Mouse (Mus musculus): ENCODE measurements around the gene Vezf1. TPM values are rescaled to one million over a fixed set of nuclear protein-coding genes. Genes with fewer than 3 reads are reported as not detected.

Gene Vezf1
- total and polyA plus RNA-seq, 3 experiments = 7.4 to 11.4 (median 9.8) TPM

DNA sequence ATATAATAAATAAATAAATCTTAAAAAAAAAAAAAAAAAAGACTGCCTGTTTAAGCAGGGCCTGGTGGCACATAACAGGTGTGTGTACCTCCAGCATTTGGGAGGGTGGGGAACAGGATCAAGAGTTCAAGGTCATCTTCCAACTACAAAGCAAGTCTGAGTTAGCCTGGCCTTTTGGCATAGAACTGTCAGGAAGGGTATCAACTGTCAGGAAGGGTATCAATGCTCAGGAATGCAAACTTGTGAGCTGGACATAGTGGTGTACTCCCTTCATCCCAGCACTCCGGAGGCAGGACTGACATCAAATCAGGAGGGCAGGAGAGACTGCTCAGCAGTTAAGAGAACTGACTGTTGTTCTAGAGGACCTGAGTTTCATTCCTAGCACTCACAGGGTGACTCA, 29.0 kb upstream of the Vezf1 start:
- in situ Hi-C loops (cut with MboI; ENCODE audit: low pct_ligation_motif_present, low pct_unique_long_range_greater_than_20kb, low sequenced_read_pairs) (no loop called here), dilution Hi-C loops (cut with MboI; ENCODE audit: extremely low pct_ligation_motif_present, extremely low pct_unique_long_range_greater_than_20kb, low sequenced_read_pairs) (no loop called here)
- TF ChIP-seq RCOR1 (conservative IDR thresholded peaks at IDR 0.05; ENCODE audit: low read depth, low read length) = no peak
- no peak for TF ChIP-seq NELFE (IDR thresholded peaks at IDR 0.05; ENCODE audit: low read depth, low read length)
- TF ChIP-seq JUN (IDR thresholded peaks at IDR 0.05; ENCODE audit: insufficient read depth, low read depth, low read length) = no peak
- TF ChIP-seq SMC3 (IDR thresholded peaks at IDR 0.05; ENCODE audit: low read depth, low read length) = no peak
- no peak for TF ChIP-seq MAZ (IDR thresholded peaks at IDR 0.05; ENCODE audit: low read depth, low read length)
- TF ChIP-seq MAX (IDR thresholded peaks at IDR 0.05; ENCODE audit: low read length) = no peak
- TF ChIP-seq CHD1 (IDR thresholded peaks at IDR 0.05; ENCODE audit: low read depth, low read length) = no peak
- no peak for TF ChIP-seq MYC (IDR thresholded peaks at IDR 0.05; ENCODE audit: low read depth, low read length)
- no peak for TF ChIP-seq ZC3H11A (IDR thresholded peaks at IDR 0.05; ENCODE audit: low read depth, low read length)
- no peak for TF ChIP-seq EP300 (IDR thresholded peaks at IDR 0.05; ENCODE audit: low read length)
- no peak for TF ChIP-seq KAT2A (IDR thresholded peaks at IDR 0.05; ENCODE audit: insufficient replicate concordance, low read length)
- TF ChIP-seq ZMIZ1 (IDR thresholded peaks at IDR 0.05; ENCODE audit: low read depth, low read length) = no peak
- TF ChIP-seq UBTF (IDR thresholded peaks at IDR 0.05; ENCODE audit: low read depth, low read length) = no peak
- TF ChIP-seq USF1 (IDR thresholded peaks at IDR 0.05; ENCODE audit: low read depth, low read length) = no peak
- no peak for TF ChIP-seq POLR2A (IDR thresholded peaks at IDR 0.05; ENCODE audit: low read depth, low read length)
- Histone ChIP-seq H3K27me3 (replicated peaks) (no peaks in the 10 kb centered on the region), H3K27ac (ENCODE audit: insufficient read depth, low read depth) (no peak overlapping the region), H3K9me3 (replicated peaks; ENCODE audit: low read length) (no peaks in the 10 kb centered on the region), H3K79me2 (replicated peaks; ENCODE audit: control insufficient read depth, extremely low read depth, insufficient read depth, poor library complexity, severe bottlenecking) (no peaks in the 10 kb centered on the region; the same call in 1 of the 2 replicates), H3K4me2 (ENCODE audit: insufficient read depth, low read depth, poor library complexity, severe bottlenecking) (no peak overlapping the region), H3K4me3 (replicated peaks in 1 of 3; ENCODE audit: low read depth in 2 of 3, low read length in 2 of 3, poor library complexity in 1 of 3) (no peak overlapping the region), H3K4me1 (ENCODE audit: control insufficient read depth in 1 of 2, insufficient read depth in 2 of 2) (peaks cover 0 to 1% of the 10 kb centered on the region in 2 experiments; a peak in 1 of 4 replicates), H3K36me3 (replicated peaks in 1 of 2; ENCODE audit: control insufficient read depth in 1 of 2, insufficient read depth in 1 of 2, low read length in 1 of 2) (peaks cover 0 to 16% of the 10 kb centered on the region in 2 experiments), H3K9ac (ENCODE audit: insufficient read depth, low read depth) (no peak overlapping the region)
- no peak for DNase-seq (ENCODE audit: extremely low read depth)

DNA sequence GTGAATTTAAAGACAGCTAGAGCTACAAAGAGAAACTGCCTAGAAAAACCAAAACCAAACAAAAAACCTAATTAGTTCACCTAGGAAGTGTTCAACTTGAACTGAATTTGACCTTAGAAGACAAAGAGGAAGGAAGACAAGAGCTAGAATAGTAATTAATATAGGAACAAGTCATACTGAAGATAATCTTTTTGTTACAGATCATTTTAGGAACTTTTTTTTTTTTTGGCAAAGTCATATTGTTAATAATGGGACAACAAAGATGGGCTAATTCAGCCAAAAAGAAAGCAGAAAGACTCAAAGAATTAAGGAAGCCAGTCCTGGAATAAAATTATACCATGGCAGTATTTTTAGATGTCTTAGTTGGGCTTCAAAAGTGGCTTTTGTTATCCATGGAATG, 23.8 kb upstream of the Vezf1 start:
- dilution Hi-C loops (cut with MboI; ENCODE audit: extremely low pct_ligation_motif_present, extremely low pct_unique_long_range_greater_than_20kb, low sequenced_read_pairs) (no loop called here), in situ Hi-C loops (cut with MboI; ENCODE audit: low pct_ligation_motif_present, low pct_unique_long_range_greater_than_20kb, low sequenced_read_pairs) (no loop called here)
- Histone ChIP-seq H3K4me2 (ENCODE audit: insufficient read depth, low read depth, poor library complexity, severe bottlenecking) (peak overlapping the region; percentile 7; the same call in 1 of the 2 replicates), H3K27me3 (replicated peaks) (no peaks in the 10 kb centered on the region), H3K27ac (ENCODE audit: insufficient read depth, low read depth) (no peak overlapping the region), H3K9ac (ENCODE audit: insufficient read depth, low read depth) (no peak overlapping the region), H3K79me2 (replicated peaks; ENCODE audit: control insufficient read depth, extremely low read depth, insufficient read depth, poor library complexity, severe bottlenecking) (peaks cover 34% of the 10 kb centered on the region), H3K4me3 (replicated peaks in 1 of 3; ENCODE audit: low read depth in 2 of 3, low read length in 2 of 3, poor library complexity in 1 of 3) (no peak overlapping the region), H3K4me1 (ENCODE audit: control insufficient read depth in 1 of 2, insufficient read depth in 2 of 2) (peaks cover 2 to 17% of the 10 kb centered on the region in 2 experiments; a peak in 1 of 4 replicates), H3K9me3 (replicated peaks; ENCODE audit: low read length) (no peaks in the 10 kb centered on the region), H3K36me3 (replicated peaks in 1 of 2; ENCODE audit: control insufficient read depth in 1 of 2, insufficient read depth in 1 of 2, low read length in 1 of 2) (peaks cover 6 to 19% of the 10 kb centered on the region in 2 experiments)
- DNase-seq (ENCODE audit: extremely low read depth) = no peak
- TF ChIP-seq SMC3 (IDR thresholded peaks at IDR 0.05; ENCODE audit: low read depth, low read length) (no peak), ZKSCAN1 (IDR thresholded peaks at IDR 0.05; ENCODE audit: borderline replicate concordance, low read depth, low read length) (no peak), CTCF (conservative IDR thresholded peaks at IDR 0.05 in 1 of 2, IDR thresholded peaks at IDR 0.05 in 1 of 2; ENCODE audit: low read depth in 2 of 2, low read length in 2 of 2) (no peak), ETS1 (conservative IDR thresholded peaks at IDR 0.05; ENCODE audit: low read depth, low read length) (no peak), MXI1 (IDR thresholded peaks at IDR 0.05; ENCODE audit: low read depth, low read length) (no peak)
